Mouse (Mus musculus) activated CD4-positive, CD25-positive, alpha-beta regulatory T cell (primary cell): ENCODE measurements around the gene Ssty2. TPM values are rescaled to one million over a fixed set of nuclear protein-coding genes. Genes with fewer than 3 reads are reported as not detected.

ENCODE experiments used
- polyA plus RNA-seq, 2 experiments: library from polyadenylated mRNA; unstranded; fragments of 100-300 nt; shearing (Covaris generic); gene quantifications; one replicate each; pipeline ENCODE4 v1.2.1; 2017

Ssty2 gene
- not detected for polyA plus RNA-seq

GRCm38 (mm10) chrY:67047972-67048371 is at the start of gene Ssty2:
Gene Ssty2 (minus strand): TSS chrY:67048072.

